Mouse (Mus musculus) megakaryocyte-erythroid progenitor cell, adult 5-6 weeks (primary cell): Measurements from ENCODE around the gene Fbxl20. TPM values are rescaled to one million over a fixed set of nuclear protein-coding genes. Genes with fewer than 3 reads are reported as not detected.

ENCODE experiments used
- ATAC-seq: replicated peaks from 2 replicates; pipeline ENCODE4 v1.8.0; 2016; ENCODE audit warnings: mild to moderate bottlenecking, inconsistent platforms; ENCODE audit not compliant: severe bottlenecking, poor library complexity, low FRiP score, low TSS enrichment
- total RNA-seq, 2 experiments: library from RNA; stranded (forward) in 1 of 2; stranded (reverse) in 1 of 2; fragments of 200-1000, 215-1000 nt in 1 of 2; fragments of >200 nt in 1 of 2; fragmentation: Nextera tagmentation in 1 of 2; gene quantifications; 2 replicates each; pipeline ENCODE4 v1.2.3; 2014 to 2017

Fbxl20 gene
- total RNA-seq, 2 experiments from 2014 or later = 7.4 to 14.3 TPM

GRCm38 (mm10) chr11:98109706-98110105 is 40.5 kb downstream of the Fbxl20 start:
- no peak for ATAC-seq

DNA sequence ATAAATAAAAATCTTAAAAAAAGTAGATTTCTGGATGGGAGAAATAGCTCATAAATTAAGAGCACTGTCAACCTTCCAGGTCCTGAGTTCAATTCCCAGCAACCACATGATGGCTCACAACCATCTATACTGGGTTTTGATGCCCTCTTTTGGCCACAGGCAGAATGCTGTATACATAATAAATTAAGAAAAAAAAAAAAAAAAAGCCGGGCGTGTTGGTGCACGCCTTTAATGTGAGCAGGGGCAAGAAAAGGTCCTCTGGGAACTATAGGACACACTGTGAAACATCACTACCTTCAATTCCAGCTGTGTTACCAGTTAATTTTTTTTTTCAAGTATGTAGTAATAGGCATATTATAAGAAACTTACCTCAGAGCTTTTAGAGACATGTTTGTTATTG is 48.9 kb downstream of the Fbxl20 start:
- ATAC-seq = no peak

DNA sequence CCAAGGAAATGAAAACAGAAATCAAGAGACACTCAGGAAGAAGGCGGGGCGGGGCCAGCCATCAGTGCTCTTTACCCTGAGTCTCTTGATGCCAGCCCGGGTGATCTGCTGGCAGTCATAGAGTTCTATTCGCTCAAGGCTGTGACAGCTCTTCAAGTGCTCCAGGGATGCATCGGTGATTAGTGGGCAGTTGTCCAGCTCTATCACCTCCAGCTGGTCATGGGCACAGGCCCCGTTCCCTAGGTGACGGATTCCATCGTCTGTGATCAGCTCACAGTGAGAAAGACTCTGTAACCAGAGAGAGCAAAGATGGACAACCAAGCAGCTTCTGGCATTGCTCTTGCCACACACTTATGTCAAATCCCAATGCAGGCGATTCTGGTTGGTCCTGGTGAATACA is 59.6 kb downstream of the Fbxl20 start:
- no peak for ATAC-seq

DNA sequence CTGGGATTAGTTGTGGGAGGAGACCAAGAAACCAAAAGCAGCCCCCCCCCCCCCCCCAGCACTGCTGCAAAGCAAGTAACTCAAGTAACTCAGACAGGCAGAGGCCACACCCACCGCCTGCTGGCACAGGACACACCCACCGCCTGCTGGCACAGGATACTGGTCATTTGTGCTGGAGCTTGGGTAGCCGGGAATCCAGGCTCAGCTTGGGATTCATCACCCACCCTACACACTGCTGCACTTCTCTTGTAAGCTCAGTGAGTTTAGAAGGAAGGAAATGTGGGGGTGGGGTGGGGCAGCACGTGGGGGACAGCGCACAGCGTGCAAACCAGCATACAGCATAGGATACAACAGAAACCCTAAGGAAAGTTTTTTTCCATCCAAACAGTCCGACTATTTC is 62.0 kb downstream of the Fbxl20 start:
- peak; percentile 64; the same call in 1 of the 2 replicates for ATAC-seq

DNA sequence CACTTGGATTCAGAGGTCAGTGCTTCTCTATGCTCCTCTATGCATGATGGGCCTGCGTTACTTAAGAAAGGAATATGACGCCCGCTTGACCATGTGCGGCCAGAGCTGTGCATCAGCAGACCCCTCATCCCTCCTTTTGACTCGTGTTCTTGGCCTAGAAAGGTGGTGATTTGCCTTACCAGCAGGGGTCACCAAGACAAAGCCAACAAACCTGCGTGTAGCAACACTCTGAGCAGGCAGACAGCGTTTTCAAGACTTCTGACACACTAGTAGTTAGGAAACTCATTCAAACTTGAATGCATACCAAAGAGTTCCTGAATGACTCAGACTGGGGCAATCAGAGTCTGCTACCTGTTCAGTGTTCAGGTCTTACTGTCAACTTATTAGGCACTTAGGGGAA is 63.6 kb downstream of the Fbxl20 start:
- ATAC-seq = no peak

- ATAC-seq = no peak
These were observed 64.1 kb downstream of the Fbxl20 start for GRCm38 (mm10) chr11:98086141-98086540.

DNA sequence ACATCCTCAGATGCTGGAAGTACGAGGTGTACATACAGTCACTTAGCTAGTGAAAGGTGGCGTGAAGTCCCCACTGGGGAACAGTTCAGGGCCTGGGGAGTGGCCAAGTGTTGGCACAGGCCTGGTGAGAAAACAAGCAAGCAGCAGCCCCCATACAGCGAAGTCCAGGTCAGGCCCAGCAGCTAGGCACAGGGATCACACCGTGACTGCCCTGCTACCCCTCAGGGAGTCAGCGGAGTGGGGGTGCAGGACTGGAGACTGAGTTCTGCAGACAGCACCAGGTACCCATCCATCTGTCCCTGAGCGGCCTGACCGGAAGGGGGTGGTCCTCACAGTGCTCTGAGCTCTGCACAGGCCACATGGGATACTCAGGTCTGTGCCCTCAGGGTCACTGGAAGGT is 67.5 kb downstream of the Fbxl20 start:
- no peak for ATAC-seq

GRCm38 (mm10) chr11:98080450-98080849 is 69.8 kb downstream of the Fbxl20 start:
- ATAC-seq = no peak

GRCm38 (mm10) chr11:98077086-98077485 is 73.1 kb downstream of the Fbxl20 start:
- no peak for ATAC-seq

GRCm38 (mm10) chr11:98075195-98075808 is 74.9 kb downstream of the Fbxl20 start:
- peak; percentile 85 for ATAC-seq

DNA sequence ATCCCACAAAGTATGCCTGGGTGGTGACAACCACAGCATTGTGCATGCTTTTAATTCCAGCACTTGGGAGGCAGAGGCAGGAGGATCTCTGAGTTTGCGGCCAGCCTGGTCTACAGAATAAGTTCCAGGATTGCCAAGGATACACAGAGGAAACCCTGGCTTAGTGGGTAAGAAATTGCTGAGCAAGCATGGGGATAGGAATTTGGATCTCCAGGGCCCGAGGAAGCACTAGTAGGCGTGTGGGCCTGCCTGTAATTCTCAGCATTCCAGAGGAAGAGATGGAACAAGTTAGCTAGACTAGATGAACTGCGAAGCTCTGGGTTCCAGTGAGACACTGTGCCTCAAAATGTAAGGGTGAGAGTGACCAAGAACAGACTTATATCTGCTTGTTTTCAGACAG is 76.8 kb downstream of the Fbxl20 start:
- no peak for ATAC-seq

DNA sequence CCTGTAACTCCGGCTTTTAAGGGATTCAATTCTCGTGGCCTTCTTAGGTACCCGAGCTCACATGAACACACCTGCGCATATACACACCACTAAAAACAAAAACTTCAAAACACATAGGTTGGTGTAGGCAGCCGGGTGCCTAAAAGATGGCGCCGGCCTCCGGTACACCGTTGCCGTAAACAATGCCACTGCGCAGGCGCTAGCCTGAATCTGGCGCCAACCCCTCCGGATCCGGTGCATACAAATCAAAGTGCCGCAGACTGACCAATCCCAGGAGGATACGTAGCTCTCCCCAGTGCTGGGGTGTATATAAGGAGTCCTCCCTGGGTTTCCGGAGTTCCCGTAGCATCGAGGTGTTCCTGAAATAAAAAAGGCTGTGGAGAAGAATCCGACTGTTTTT is 82.9 kb downstream of the Fbxl20 start:
- no peak for ATAC-seq

- no peak for ATAC-seq
These were observed 84.0 kb downstream of the Fbxl20 start for GRCm38 (mm10) chr11:98066201-98066600.

- no peak for ATAC-seq
These were observed 88.2 kb downstream of the Fbxl20 start for GRCm38 (mm10) chr11:98061904-98062562.

- ATAC-seq = no peak
These were observed 88.8 kb downstream of the Fbxl20 start for GRCm38 (mm10) chr11:98061441-98061840.

GRCm38 (mm10) chr11:98060104-98060692 is 90.0 kb downstream of the Fbxl20 start:
- ATAC-seq = no peak

DNA sequence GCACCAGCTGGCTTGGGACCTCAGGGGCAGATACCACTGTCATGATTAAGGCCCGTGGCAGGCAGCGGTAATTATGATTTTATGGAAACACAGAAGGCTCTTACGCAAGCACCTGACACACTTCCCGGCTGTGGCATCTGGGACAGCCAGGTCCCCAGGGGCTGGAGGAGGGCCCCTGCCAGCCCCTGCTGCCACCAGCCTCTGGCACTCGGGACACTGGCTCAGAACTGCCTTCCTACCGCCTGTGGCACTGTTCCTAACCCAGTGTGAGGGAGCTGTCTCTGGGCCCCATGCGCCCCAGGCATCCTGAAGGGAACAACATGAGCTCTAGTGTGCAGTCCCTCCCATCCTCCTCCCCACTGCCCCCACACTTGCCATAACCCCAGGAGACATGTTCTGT is 90.5 kb downstream of the Fbxl20 start:
- ATAC-seq = no peak

GRCm38 (mm10) chr11:98057998-98058397 is 92.2 kb downstream of the Fbxl20 start:
- ATAC-seq = no peak

GRCm38 (mm10) chr11:98057466-98057865 is 92.7 kb downstream of the Fbxl20 start:
- no peak for ATAC-seq

DNA sequence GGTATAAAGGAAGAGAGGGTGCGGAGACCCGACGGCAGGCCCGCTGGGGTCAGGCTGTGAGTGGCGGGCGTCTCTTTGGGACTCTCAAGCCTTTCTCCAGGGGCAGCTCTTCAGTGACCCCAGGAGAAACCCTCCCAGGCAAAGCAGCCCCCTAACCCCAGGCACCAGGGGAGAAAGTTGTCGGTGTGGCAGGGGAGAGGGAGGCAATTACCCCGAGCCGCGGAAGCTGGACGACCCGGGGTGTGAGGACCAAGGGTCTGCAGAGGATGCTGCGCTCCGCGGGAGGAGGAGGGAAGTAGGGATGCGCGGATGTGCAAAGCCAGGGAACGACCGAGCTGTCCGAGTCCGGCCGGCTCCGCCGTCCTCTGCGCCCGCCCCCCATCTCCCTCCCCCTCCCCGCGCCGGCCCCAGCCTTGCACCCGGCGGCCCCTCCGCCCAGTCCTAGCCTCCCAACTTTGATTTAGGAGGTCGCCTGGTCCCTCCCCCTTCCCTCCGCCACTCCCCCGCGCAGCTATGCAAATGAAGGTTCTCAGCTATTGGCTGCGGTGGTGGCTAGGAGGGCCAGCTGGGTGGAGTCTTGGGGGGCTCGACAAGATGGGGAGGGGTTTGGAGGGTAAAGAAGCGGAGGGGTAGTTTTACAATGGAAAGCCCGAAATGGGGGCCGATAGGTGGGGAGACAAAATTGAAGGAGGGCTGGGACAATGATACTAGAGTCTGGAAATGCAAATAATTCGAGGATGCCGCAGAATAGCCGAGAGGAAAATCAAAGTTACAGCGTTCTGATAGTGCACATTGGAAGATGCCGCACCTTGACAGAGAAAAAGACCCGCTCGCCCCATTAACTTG is 97.0 kb downstream of the Fbxl20 start, which contains the start of gene Stac2:
Gene Stac2, minus strand, starts transcription at position 474 of the 846 bp plus-strand sequence.
- no peak for ATAC-seq
